Mouse (Mus musculus) embryo, embryonic 9.5 days (tissue): ENCODE data around the gene Dclk2.
A peak's percentile ranks its signal among the peaks of the same experiment; 100 is the strongest.

Experiments used
- DNase-seq: peaks from one replicate; pipeline ENCODE4 v3.0.0-alpha.2; 2017; ENCODE audit errors: extremely low spot score

Gene Dclk2

GRCm38 (mm10) chr3:86845578-86845977 is 75.1 kb downstream of the Dclk2 start:
- no peak for DNase-seq

GRCm38 (mm10) chr3:86844804-86845481 is 75.7 kb downstream of the Dclk2 start:
- no peak for DNase-seq

GRCm38 (mm10) chr3:86842461-86842860 is 78.2 kb downstream of the Dclk2 start:
- no peak for DNase-seq

- no peak for DNase-seq
Observed at GRCm38 (mm10) chr3:86839606-86840005, 81.0 kb downstream of the Dclk2 start.

GRCm38 (mm10) chr3:86837386-86837785 is 83.3 kb downstream of the Dclk2 start:
- DNase-seq: no peak

- DNase-seq: no peak
Observed at GRCm38 (mm10) chr3:86835180-86835579, 85.5 kb downstream of the Dclk2 start.

GRCm38 (mm10) chr3:86834341-86834740 is 86.3 kb downstream of the Dclk2 start:
- no peak for DNase-seq

GRCm38 (mm10) chr3:86832591-86833267 is 87.9 kb downstream of the Dclk2 start:
- no peak for DNase-seq

GRCm38 (mm10) chr3:86832115-86832514 is 88.5 kb downstream of the Dclk2 start:
- no peak for DNase-seq

GRCm38 (mm10) chr3:86827506-86827905 is 93.1 kb downstream of the Dclk2 start:
- no peak for DNase-seq

- DNase-seq: no peak
Observed at GRCm38 (mm10) chr3:86821383-86821782, 99.3 kb downstream of the Dclk2 start.

GRCm38 (mm10) chr3:86820344-86820743 is 100.3 kb downstream of the Dclk2 start:
- DNase-seq: peak; percentile 25

- no peak for DNase-seq
Observed at GRCm38 (mm10) chr3:86819372-86819771, 101.3 kb downstream of the Dclk2 start.

- no peak for DNase-seq
Observed at GRCm38 (mm10) chr3:86818001-86818585, 102.6 kb downstream of the Dclk2 start.

GRCm38 (mm10) chr3:86812689-86813088 is 108.0 kb downstream of the Dclk2 start:
- DNase-seq: peak; percentile 75

- DNase-seq: no peak
Observed at GRCm38 (mm10) chr3:86810908-86811307, 109.7 kb downstream of the Dclk2 start.

- no peak for DNase-seq
Observed at GRCm38 (mm10) chr3:86809646-86810045, 111.0 kb downstream of the Dclk2 start.

GRCm38 (mm10) chr3:86809199-86809598 is 111.5 kb downstream of the Dclk2 start:
- DNase-seq: no peak

GRCm38 (mm10) chr3:86807750-86808467 is 112.7 kb downstream of the Dclk2 start:
- no peak for DNase-seq

- no peak for DNase-seq
Observed at GRCm38 (mm10) chr3:86806834-86807233, 113.8 kb downstream of the Dclk2 start.

GRCm38 (mm10) chr3:86804265-86804664 is 116.4 kb downstream of the Dclk2 start:
- no peak for DNase-seq

GRCm38 (mm10) chr3:86802825-86803224 is 117.8 kb downstream of the Dclk2 start:
- DNase-seq: no peak
